Mouse (Mus musculus) frontal cortex, postnatal 14 days (tissue): ENCODE data around the gene Gm10139.
"Not testable (repeated sequence)": the region's sequence is repeated elsewhere in the genome, so short reads cannot be mapped to it uniquely, and the experiment has no call there.

Experiments
- DNase-seq, 2 experiments: peaks; one replicate each; pipeline ENCODE4 v3.0.0; 2022; ENCODE audit warnings: low spot score in 2 of 2

The Gm10139 gene

DNA sequence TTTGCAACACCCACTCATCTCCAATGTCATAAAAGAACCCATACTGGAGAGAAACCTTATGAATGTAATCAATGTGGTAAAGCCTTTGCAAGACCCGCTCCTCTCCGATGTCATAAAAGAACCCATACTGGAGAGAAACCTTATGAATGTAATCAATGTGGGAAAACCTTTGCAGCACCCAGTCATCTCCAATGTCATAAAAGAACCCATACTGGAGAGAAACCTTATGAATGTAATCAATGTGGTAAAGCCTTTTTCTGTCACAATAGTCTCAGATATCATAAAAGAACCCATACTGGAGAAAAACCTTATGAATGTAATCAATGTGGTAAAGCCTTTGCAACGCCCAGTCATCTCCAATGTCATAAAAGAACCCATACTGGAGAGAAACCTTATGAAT lies at the start of gene Gm10139:
TSS of gene Gm10139 (plus strand) at position 301 of the 400 bp plus-strand sequence.
- DNase-seq = not testable (repeated sequence)

DNA sequence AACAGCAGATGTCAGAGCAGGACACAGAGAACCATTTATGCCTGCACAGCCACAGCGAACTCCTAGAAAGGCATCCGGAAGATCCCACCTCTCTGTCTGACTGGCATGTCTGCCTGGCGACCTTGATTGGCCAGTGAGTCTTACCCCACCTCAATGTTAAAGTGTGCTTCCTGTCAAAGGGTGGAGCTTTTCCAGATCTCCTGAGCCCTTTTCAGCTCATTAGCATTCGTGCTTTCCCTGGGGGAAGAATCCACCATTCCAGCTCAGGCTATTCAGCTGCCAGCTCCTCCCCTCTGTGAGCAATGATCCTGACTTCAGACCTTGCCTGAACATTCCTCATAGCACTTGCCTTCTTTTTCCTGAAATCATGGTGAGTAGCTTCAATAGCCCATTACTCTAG lies 45.2 kb downstream of the Gm10139 start:
- DNase-seq = not testable (repeated sequence)
